In the genomic region with DNA sequence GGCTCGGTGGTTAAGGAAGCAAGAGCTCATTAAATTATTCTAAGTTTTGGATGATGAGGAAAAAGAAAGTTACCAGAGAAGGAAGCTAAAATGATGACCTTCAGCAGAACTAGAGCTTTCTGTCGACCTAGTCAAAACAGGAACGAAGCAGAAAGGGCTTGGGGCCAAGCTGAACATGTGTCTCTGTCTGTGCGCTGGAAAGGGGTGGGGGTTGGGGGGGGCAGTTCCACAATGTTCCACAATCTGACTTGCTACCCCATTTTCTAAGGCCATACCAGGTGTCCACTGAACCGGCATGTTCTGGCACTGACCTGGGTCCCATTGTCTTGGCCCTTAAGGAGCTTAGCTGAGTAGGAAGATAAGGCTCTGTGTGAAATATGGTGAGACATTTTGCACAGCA, we compare ENCODE assay signal across 28 mouse cellular contexts. TPM values are rescaled to one million over a fixed set of nuclear protein-coding genes. Genes with fewer than 3 reads are reported as not detected.
DNase-seq lines count a peak whose midpoint lies in the region; ATAC-seq and TF ChIP-seq lines count a peak whose summit lies in the region.
"Had no signal": no experiment of that assay in that cellular context is flagged by ENCODE, and none has a peak within 500 bp of the region (broad histone marks: within the 10 kb centered on the region; RNA-seq: fewer than 3 reads in every experiment).

No protein-coding gene starts in this region.

- H3K27ac ChIP-seq in heart, embryonic 10.5 days, result no peak overlapping the region
- peak overlapping the region; percentile 30; the same call in 1 of the 2 replicates for H3K27ac ChIP-seq in bone marrow, adult 2 months (ENCODE audit: control insufficient read depth, insufficient read depth, low read depth, low read length, poor library complexity)
- H3K27ac ChIP-seq: embryonic facial prominence, embryonic 12.5 days; hindbrain, embryonic 10.5 days; intestine, embryonic 15.5 days; left cerebral cortex, adult 2 months; limb, embryonic 15.5 days; midbrain, embryonic 12.5 days; stomach, postnatal 0 days had no signal

- no peaks in the 10 kb centered on the region for H3K36me3 ChIP-seq in heart, embryonic 10.5 days
- H3K36me3 ChIP-seq: embryonic facial prominence, embryonic 12.5 days; G1E; hindbrain, embryonic 10.5 days; intestine, embryonic 15.5 days; limb, embryonic 15.5 days; midbrain, embryonic 12.5 days had no signal

- H3K4me3 ChIP-seq in heart, embryonic 10.5 days, result no peak overlapping the region
- H3K4me3 ChIP-seq in bone marrow, adult 2 months (replicated peaks; ENCODE audit: control insufficient read depth, low read depth, low read length), result no peak overlapping the region
- H3K4me3 ChIP-seq: embryonic facial prominence, embryonic 12.5 days; hindbrain, embryonic 10.5 days; intestine, embryonic 15.5 days; left cerebral cortex, adult 2 months; limb, embryonic 15.5 days; midbrain, embryonic 12.5 days had no signal

- no peaks in the 10 kb centered on the region for H3K27me3 ChIP-seq in heart, embryonic 10.5 days (ENCODE audit: insufficient read depth, poor library complexity, severe bottlenecking)
- H3K27me3 ChIP-seq: embryonic facial prominence, embryonic 12.5 days; intestine, embryonic 15.5 days; limb, embryonic 15.5 days had no signal

- TF ChIP-seq CTCF in bone marrow, adult 2 months (IDR thresholded peaks at IDR 0.05; ENCODE audit: control insufficient read depth, insufficient read depth, low read length), result no peak

- peak; percentile 19; the same call in 1 of the 2 replicates for ATAC-seq in monocyte, adult 5-6 weeks (replicated peaks; ENCODE audit: insufficient number of reproducible peaks, low FRiP score, low TSS enrichment, poor library complexity, severe bottlenecking)
- no peak for ATAC-seq in megakaryocyte-erythroid progenitor cell, adult 5-6 weeks (replicated peaks; ENCODE audit: low FRiP score, low TSS enrichment, poor library complexity, severe bottlenecking)
- ATAC-seq: activated CD4-positive, CD25-positive, alpha-beta regulatory T cell, adult 4 months; hindbrain, embryonic 16.5 days; intestine, embryonic 15.5 days had no signal

- 78% methylated on average over 5 of the region's 5 CpGs for WGBS in heart, embryonic 10.5 days
- 12% methylated on average over 5 of the region's 5 CpGs for WGBS in bone marrow, adult 2 months

- no peak for TF ChIP-seq POLR2A in bone marrow, adult 2 months (IDR thresholded peaks at IDR 0.05; ENCODE audit: borderline replicate concordance, control insufficient read depth, low read depth, low read length)

- H3K4me1 ChIP-seq in heart, embryonic 10.5 days, result peaks cover 19% of the 10 kb centered on the region
- H3K4me1 ChIP-seq in bone marrow, adult 2 months (ENCODE audit: control insufficient read depth, insufficient read depth, low read length), result peaks cover 15% of the 10 kb centered on the region

- no peaks in the 10 kb centered on the region for H3K9me3 ChIP-seq in heart, embryonic 10.5 days
- H3K9me3 ChIP-seq: embryonic facial prominence, embryonic 12.5 days; G1E; hindbrain, embryonic 10.5 days; intestine, embryonic 15.5 days; limb, embryonic 15.5 days; midbrain, embryonic 12.5 days had no signal

- DNase-seq in heart, adult 11 months, result peak; percentile 97
- DNase-seq in heart, embryonic 10.5 days (ENCODE audit: low spot score), result no peak
- peak; percentile 16 for DNase-seq in 416B (ENCODE audit: low read depth)
- DNase-seq in cerebellum, postnatal 14 days, result no peak
- no peak for DNase-seq in heart, postnatal 4 days
- DNase-seq: adrenal gland, adult 8-10 months; cerebellum, adult 11-12 months; cerebellum, postnatal 25 days; kidney, adult 8-10 months; kidney, postnatal 14 days; left cerebral cortex, postnatal 4 days; lung, adult 18-20 months; lung, postnatal 10 days; retina, postnatal 1 day; right cerebral cortex, postnatal 25 days had no signal

RNA-seq across cellular contexts. Expression of gene Pik3ap1, which starts 43.2 kb away (rescaled TPM):
- polyA plus RNA-seq in heart, embryonic 10.5 days (2016; fragmentation: Nextera tagmentation; extraction: Ambion mirVana), result 0.83 and 1.1 TPM in 2 replicates
- 10.0 and 19.2 TPM in 2 replicates for polyA plus RNA-seq in bone marrow, adult 2 months (2011; ENCODE audit: insufficient read depth, insufficient read length, low replicate concordance, missing spikeins)
- total RNA-seq in monocyte, adult 5-6 weeks (2017), result 216 to 241 TPM (median 224 TPM) in 3 replicates
- total RNA-seq in megakaryocyte-erythroid progenitor cell, adult 5-6 weeks (2014; fragmentation: Nextera tagmentation), result 1.5 and 2.3 TPM in 2 replicates
- total RNA-seq in megakaryocyte-erythroid progenitor cell, adult 5-6 weeks (2017), result 1.2 and 1.4 TPM in 2 replicates
- 1 to 10 TPM in 1 of 2 experiments, under 1 TPM in 1; 0.95 to 1.2 TPM for total RNA-seq in heart, postnatal 4 days (2021)

Comparison
In these comparisons a context has a peak if more than half of its experiments do, and no peak if none do; other contexts are left out.
1. DNase-seq: peak in heart, adult 11 months (single experiment) and 416B (single experiment); none in heart, embryonic 10.5 days (single experiment), cerebellum, postnatal 14 days (0 of 2) and heart, postnatal 4 days (single experiment).
2. RNA of gene Pik3ap1, which starts 43.2 kb away (total RNA-seq): 216 to 241 TPM in monocyte, adult 5-6 weeks; 1.2 to 2.3 TPM in megakaryocyte-erythroid progenitor cell, adult 5-6 weeks and 0.95 to 1.2 TPM in heart, postnatal 4 days; every median in the first group is over 10 times any median in the second.